Mouse (Mus musculus) liver, adult 2 months (tissue): ENCODE results near the gene Senp6.

Experiments used
- CTCF ChIP-seq: fragments of 200-500 bp; IDR thresholded peaks from 2 replicates; pipeline ENCODE4 v1.5.1; 2011; ENCODE audit warnings: low read depth, low read length, control low read depth
- POLR2A ChIP-seq: fragments of 200-500 bp; IDR thresholded peaks from 2 replicates; pipeline ENCODE4 v1.6.1; 2011; ENCODE audit warnings: low read length, control low read depth; ENCODE audit not compliant: insufficient read depth; ENCODE audit errors: extremely low read depth

GRCm38 (mm10) chr9:80074067-80074466 is 7.4 kb downstream of the Senp6 start:
- TF ChIP-seq CTCF, result no peak
- TF ChIP-seq POLR2A, result no peak
